Mouse (Mus musculus): ENCODE measurements at regions not wholly inside any gene's neighbourhood (a gene's known extent, or its start where the extent isn't known, plus 50 kb on each side); places are given as distances from the start of the nearest gene placed in this dataset.

- Histone ChIP-seq H3K9me3 (no peaks in the 10 kb centered on the region), H3K27me3 (no peaks in the 10 kb centered on the region), H3K4me3 (no peak overlapping the region), H3K4me2 (replicated peaks) (no peak overlapping the region), H3K9ac (replicated peaks) (no peak overlapping the region), H3K4me1 (no peaks in the 10 kb centered on the region), H3K27ac (replicated peaks) (no peak overlapping the region), H3K36me3 (no peaks in the 10 kb centered on the region)
- no peak for ATAC-seq (replicated peaks)
- 57% methylated on average over 7 of the region's 7 CpGs for WGBS
Observed at GRCm38 (mm10) chr5:100239632-100240031, 80.0 kb upstream of the Tmem150c start.

GRCm38 (mm10) chr5:100238287-100239036, 78.9 kb upstream of the Tmem150c start:
- Histone ChIP-seq H3K4me3 (no peak overlapping the region), H3K4me2 (replicated peaks) (no peak overlapping the region), H3K9ac (replicated peaks) (no peak overlapping the region), H3K27ac (replicated peaks) (no peak overlapping the region), H3K36me3 (no peaks in the 10 kb centered on the region), H3K9me3 (no peaks in the 10 kb centered on the region), H3K27me3 (no peaks in the 10 kb centered on the region), H3K4me1 (no peaks in the 10 kb centered on the region)
- ATAC-seq (replicated peaks) = no peak
- WGBS = 83% methylated on average over 15 of the region's 15 CpGs

GRCm38 (mm10) chr5:100237674-100238278, 78.2 kb upstream of the Tmem150c start:
- ATAC-seq (replicated peaks) = no peak
- Histone ChIP-seq H3K27ac (replicated peaks) (no peak overlapping the region), H3K9me3 (no peaks in the 10 kb centered on the region), H3K27me3 (no peaks in the 10 kb centered on the region), H3K9ac (replicated peaks) (no peak overlapping the region), H3K4me3 (no peak overlapping the region), H3K4me1 (no peaks in the 10 kb centered on the region), H3K4me2 (replicated peaks) (no peak overlapping the region), H3K36me3 (no peaks in the 10 kb centered on the region)
- WGBS = 93% methylated on average over 12 of the region's 12 CpGs

- H3K27ac ChIP-seq (replicated peaks) = no peak overlapping the region
- ATAC-seq (replicated peaks) = no peak
- 96% methylated on average over 17 of the region's 17 CpGs for WGBS
- no peak overlapping the region for H3K4me3 ChIP-seq
- no peaks in the 10 kb centered on the region for H3K27me3 ChIP-seq
- H3K9me3 ChIP-seq = no peaks in the 10 kb centered on the region
- H3K36me3 ChIP-seq = no peaks in the 10 kb centered on the region
- no peaks in the 10 kb centered on the region for H3K4me1 ChIP-seq
- no peak overlapping the region for H3K9ac ChIP-seq (replicated peaks)
- H3K4me2 ChIP-seq (replicated peaks) = no peak overlapping the region
Observed at GRCm38 (mm10) chr5:100236277-100236676, 76.7 kb upstream of the Tmem150c start.

GRCm38 (mm10) chr5:100232076-100232475, 72.5 kb upstream of the Tmem150c start:
- no peak for ATAC-seq (replicated peaks)
- Histone ChIP-seq H3K4me3 (no peak overlapping the region), H3K4me1 (no peaks in the 10 kb centered on the region), H3K4me2 (replicated peaks) (no peak overlapping the region), H3K9me3 (no peaks in the 10 kb centered on the region), H3K27ac (replicated peaks) (no peak overlapping the region), H3K27me3 (no peaks in the 10 kb centered on the region), H3K36me3 (no peaks in the 10 kb centered on the region), H3K9ac (replicated peaks) (no peak overlapping the region)
- 75% methylated on average over 7 of the region's 7 CpGs for WGBS

- no peak overlapping the region for H3K4me2 ChIP-seq (replicated peaks)
Observed at GRCm38 (mm10) chr5:100231574-100231973, 72.0 kb upstream of the Tmem150c start.

GRCm38 (mm10) chr5:100230038-100230437, 70.4 kb upstream of the Tmem150c start:
- no peaks in the 10 kb centered on the region for H3K9me3 ChIP-seq
- no peak overlapping the region for H3K27ac ChIP-seq (replicated peaks)
- no peak overlapping the region for H3K4me3 ChIP-seq
- no peaks in the 10 kb centered on the region for H3K4me1 ChIP-seq
- no peaks in the 10 kb centered on the region for H3K36me3 ChIP-seq
- ATAC-seq (replicated peaks) = no peak
- WGBS = 91% methylated on average over 4 of the region's 4 CpGs
- no peaks in the 10 kb centered on the region for H3K27me3 ChIP-seq
- no peak overlapping the region for H3K9ac ChIP-seq (replicated peaks)
- H3K4me2 ChIP-seq (replicated peaks) = no peak overlapping the region

More at GRCm38 (mm10) chr5:100231574-100231973, 72.0 kb upstream of the Tmem150c start:
- no peak for ATAC-seq (replicated peaks)
- 32% methylated on average over 11 of the region's 11 CpGs for WGBS
- no peaks in the 10 kb centered on the region for H3K36me3 ChIP-seq
- H3K9ac ChIP-seq (replicated peaks) = no peak overlapping the region
- no peak overlapping the region for H3K4me3 ChIP-seq
- no peaks in the 10 kb centered on the region for H3K27me3 ChIP-seq
- H3K9me3 ChIP-seq = no peaks in the 10 kb centered on the region
- no peaks in the 10 kb centered on the region for H3K4me1 ChIP-seq
- H3K27ac ChIP-seq (replicated peaks) = no peak overlapping the region

GRCm38 (mm10) chr5:100227888-100228287, 68.3 kb upstream of the Tmem150c start:
- Histone ChIP-seq H3K9me3 (no peaks in the 10 kb centered on the region), H3K4me1 (no peaks in the 10 kb centered on the region), H3K9ac (replicated peaks) (no peak overlapping the region), H3K36me3 (no peaks in the 10 kb centered on the region), H3K27ac (replicated peaks) (no peak overlapping the region), H3K4me2 (replicated peaks) (no peak overlapping the region), H3K4me3 (no peak overlapping the region), H3K27me3 (no peaks in the 10 kb centered on the region)
- WGBS = 82% methylated on average over 5 of the region's 5 CpGs
- no peak for ATAC-seq (replicated peaks)

GRCm38 (mm10) chr5:100226571-100227235, 67.1 kb upstream of the Tmem150c start:
- Histone ChIP-seq H3K36me3 (no peaks in the 10 kb centered on the region), H3K4me2 (replicated peaks) (no peak overlapping the region), H3K27me3 (no peaks in the 10 kb centered on the region), H3K27ac (replicated peaks) (no peak overlapping the region), H3K9ac (replicated peaks) (no peak overlapping the region), H3K9me3 (no peaks in the 10 kb centered on the region), H3K4me1 (no peaks in the 10 kb centered on the region), H3K4me3 (no peak overlapping the region)
- 78% methylated on average over 17 of the region's 17 CpGs for WGBS
- no peak for ATAC-seq (replicated peaks)

GRCm38 (mm10) chr5:100225491-100225890, 65.9 kb upstream of the Tmem150c start:
- no peak overlapping the region for H3K4me3 ChIP-seq
- H3K27ac ChIP-seq (replicated peaks) = no peak overlapping the region
- 86% methylated on average over 7 of the region's 7 CpGs for WGBS
- H3K9me3 ChIP-seq = no peaks in the 10 kb centered on the region
- H3K27me3 ChIP-seq = no peaks in the 10 kb centered on the region
- no peak overlapping the region for H3K4me2 ChIP-seq (replicated peaks)
- no peaks in the 10 kb centered on the region for H3K36me3 ChIP-seq
- H3K9ac ChIP-seq (replicated peaks) = no peak overlapping the region
- 0 out of 2 replicates have a peak, but pooled peaks cover 5% of the 10 kb centered on the region for H3K4me1 ChIP-seq
- ATAC-seq (replicated peaks) = no peak

GRCm38 (mm10) chr5:100224773-100225363, 65.3 kb upstream of the Tmem150c start:
- Histone ChIP-seq H3K27me3 (no peaks in the 10 kb centered on the region), H3K36me3 (no peaks in the 10 kb centered on the region), H3K9me3 (no peaks in the 10 kb centered on the region), H3K27ac (replicated peaks) (no peak overlapping the region), H3K4me3 (no peak overlapping the region), H3K9ac (replicated peaks) (no peak overlapping the region), H3K4me2 (replicated peaks) (no peak overlapping the region), H3K4me1 (0 out of 2 replicates have a peak, but pooled peaks cover 5% of the 10 kb centered on the region)
- ATAC-seq (replicated peaks) = no peak
- 78% methylated on average over 10 of the region's 10 CpGs for WGBS

GRCm38 (mm10) chr5:100221005-100221583, 61.5 kb upstream of the Tmem150c start:
- Histone ChIP-seq H3K4me2 (replicated peaks) (no peak overlapping the region), H3K4me1 (0 out of 2 replicates have a peak, but pooled peaks cover 5% of the 10 kb centered on the region), H3K36me3 (no peaks in the 10 kb centered on the region), H3K27ac (replicated peaks) (no peak overlapping the region; the same call in 1 of the 2 replicates), H3K9ac (replicated peaks) (no peak overlapping the region), H3K9me3 (no peaks in the 10 kb centered on the region), H3K4me3 (no peak overlapping the region), H3K27me3 (no peaks in the 10 kb centered on the region)
- 49% methylated on average over 10 of the region's 10 CpGs for WGBS
- peak; percentile 70 for ATAC-seq (replicated peaks)
